Mouse (Mus musculus) MEL (cell line): Measurements from ENCODE around the gene Adamts2.

Source experiments
- CTCF ChIP-seq, 3 experiments: IDR thresholded peaks in 2 of 3; conservative IDR thresholded peaks in 1 of 3; 2 replicates each; pipeline ENCODE4 v1.5.1; 2011 to 2012; ENCODE audit warnings: low read length in 3 of 3, low read depth in 2 of 3, mild to moderate bottlenecking in 2 of 3, improper control_type of control experiment in 1 of 3, inconsistent platforms in 1 of 3, mixed read lengths in 1 of 3, moderate library complexity in 1 of 3; ENCODE audit not compliant: control insufficient read depth in 1 of 3, insufficient read depth in 1 of 3, poor library complexity in 1 of 3, severe bottlenecking in 1 of 3
- EP300 ChIP-seq, 2 experiments: IDR thresholded peaks; 2 replicates each; pipeline ENCODE4 v1.6.1; 2011; ENCODE audit warnings: improper control_type of control experiment in 2 of 2, low read length in 2 of 2, low read depth in 1 of 2, mild to moderate bottlenecking in 1 of 2
- GATA1 ChIP-seq: IDR thresholded peaks from 2 replicates; pipeline ENCODE4 v1.6.1; 2011; ENCODE audit warnings: low read depth, low read length, improper control_type of control experiment
- MAX ChIP-seq: IDR thresholded peaks from 2 replicates; pipeline ENCODE4 v1.6.1; 2011; ENCODE audit warnings: low read length, improper control_type of control experiment
- MEF2A ChIP-seq: IDR thresholded peaks from 2 replicates; pipeline ENCODE4 v1.6.1; 2014; ENCODE audit warnings: low read depth, mild to moderate bottlenecking, inconsistent platforms, low read length, improper control_type of control experiment; ENCODE audit not compliant: poor library complexity, insufficient replicate concordance, severe bottlenecking; ENCODE audit errors: extremely low read depth
- NELFE ChIP-seq: IDR thresholded peaks from 2 replicates; pipeline ENCODE4 v1.6.1; 2011; ENCODE audit warnings: low read depth, low read length, improper control_type of control experiment
- POLR2A ChIP-seq, 2 experiments: IDR thresholded peaks; 2 replicates each; pipeline ENCODE4 v1.6.1; 2011 to 2012; ENCODE audit warnings: low read length in 2 of 2, mild to moderate bottlenecking in 2 of 2, control low read depth in 1 of 2, improper control_type of control experiment in 1 of 2, low read depth in 1 of 2, moderate library complexity in 1 of 2; ENCODE audit not compliant: control insufficient read depth in 1 of 2, insufficient read depth in 1 of 2, poor library complexity in 1 of 2
- POLR2AphosphoS5 ChIP-seq: IDR thresholded peaks from 2 replicates; pipeline ENCODE4 v1.6.1; 2012; ENCODE audit warnings: low read depth, borderline replicate concordance, mild to moderate bottlenecking, inconsistent platforms, low read length, moderate library complexity, mixed read lengths
- SMC3 ChIP-seq: IDR thresholded peaks from 2 replicates; pipeline ENCODE4 v1.6.1; 2011; ENCODE audit warnings: low read depth, low read length, improper control_type of control experiment
- USF2 ChIP-seq, 2 experiments: IDR thresholded peaks; 2 replicates each; pipeline ENCODE4 v1.6.1; 2011 to 2012; ENCODE audit warnings: improper control_type of control experiment in 2 of 2, low read length in 2 of 2, borderline replicate concordance in 1 of 2, inconsistent platforms in 1 of 2, low read depth in 1 of 2, mild to moderate bottlenecking in 1 of 2; ENCODE audit not compliant: insufficient read depth in 1 of 2

DNA sequence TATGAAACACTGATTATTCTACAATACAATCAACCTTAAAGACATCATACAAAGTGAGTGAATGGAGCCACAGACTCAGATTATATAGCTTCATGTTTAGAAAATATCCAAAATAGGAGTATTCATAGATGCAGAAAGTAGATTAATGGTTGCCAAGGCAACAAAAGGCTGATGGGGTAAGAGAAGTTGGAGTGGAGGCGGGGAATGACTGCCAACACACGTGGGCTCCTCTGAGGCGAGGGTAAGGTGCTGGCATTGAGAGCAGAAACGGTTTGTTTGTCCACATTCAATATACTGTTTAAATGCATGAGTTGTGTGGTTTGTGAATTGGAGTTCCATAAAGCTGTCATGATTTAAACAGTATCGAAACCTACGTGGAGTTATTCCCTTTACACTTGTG lies 56.9 kb downstream of the Adamts2 start:
- TF ChIP-seq GATA1: no peak
- no peak for TF ChIP-seq EP300 (IDR thresholded peaks at IDR 0.05; ENCODE audit: low read depth in 1 of 2, low read length in 2 of 2)
- TF ChIP-seq CTCF (IDR thresholded peaks at IDR 0.05 in 2 of 3, conservative IDR thresholded peaks at IDR 0.05 in 1 of 3; ENCODE audit: control insufficient read depth in 1 of 3, insufficient read depth in 1 of 3, low read depth in 2 of 3, low read length in 3 of 3, poor library complexity in 1 of 3, severe bottlenecking in 1 of 3): no peak
- TF ChIP-seq USF2 (IDR thresholded peaks at IDR 0.05; ENCODE audit: borderline replicate concordance in 1 of 2, insufficient read depth in 1 of 2, low read depth in 1 of 2, low read length in 2 of 2): no peak
- TF ChIP-seq POLR2A (IDR thresholded peaks at IDR 0.05; ENCODE audit: control insufficient read depth in 1 of 2, insufficient read depth in 1 of 2, low read depth in 1 of 2, low read length in 2 of 2, poor library complexity in 1 of 2): no peak
- TF ChIP-seq NELFE: no peak
- no peak for TF ChIP-seq SMC3
- TF ChIP-seq MAX: no peak
- TF ChIP-seq POLR2AphosphoS5: no peak
- TF ChIP-seq MEF2A: no peak
